Mouse (Mus musculus) intestine, embryonic 16.5 days (tissue): ENCODE measurements around the gene Nnmt. TPM values are rescaled to one million over a fixed set of nuclear protein-coding genes. Genes with fewer than 3 reads are reported as not detected.

Experiments used
- polyA plus RNA-seq: library from polyadenylated mRNA; unstranded; fragments of >200 nt; fragmentation: Nextera tagmentation; extraction: Ambion mirVana; gene quantifications from 2 replicates; pipeline ENCODE4 v1.2.1, GENCODE M21; 2015

Nnmt gene
- polyA plus RNA-seq, 1 experiment from 2014 or later, result 4.0 TPM

Other genes starting within 250 kb of the Nnmt start
- 97.9 and 108 TPM in 2 replicates for gene Rexo2, start 124.5 kb downstream of the Nnmt start, polyA plus RNA-seq
- gene Rbm7, start 109.9 kb downstream of the Nnmt start, polyA plus RNA-seq, result 104 and 110 TPM in 2 replicates
- gene Gm5617, start 109.7 kb downstream of the Nnmt start, polyA plus RNA-seq, result 30.0 and 32.1 TPM in 2 replicates
- gene Zbtb16, start 231.1 kb upstream of the Nnmt start, polyA plus RNA-seq, result 1.9 and 2.4 TPM in 2 replicates